Mouse (Mus musculus) CD4-positive, CD25-positive, alpha-beta regulatory T cell, adult 2 months (primary cell): Measurements from ENCODE around the gene Sstr3.

ENCODE experiments used
- DNase-seq: peaks from one replicate; pipeline ENCODE4 v3.0.0-alpha.2; 2012; ENCODE audit warnings: low read depth, low spot score

The Sstr3 gene

GRCm38 (mm10) chr15:78559141-78559979 lies 14.9 kb upstream of the Sstr3 start:
- DNase-seq = peak; percentile 78

- peak; percentile 58 for DNase-seq
Measured at GRCm38 (mm10) chr15:78557693-78558535, 13.4 kb upstream of the Sstr3 start.

DNA sequence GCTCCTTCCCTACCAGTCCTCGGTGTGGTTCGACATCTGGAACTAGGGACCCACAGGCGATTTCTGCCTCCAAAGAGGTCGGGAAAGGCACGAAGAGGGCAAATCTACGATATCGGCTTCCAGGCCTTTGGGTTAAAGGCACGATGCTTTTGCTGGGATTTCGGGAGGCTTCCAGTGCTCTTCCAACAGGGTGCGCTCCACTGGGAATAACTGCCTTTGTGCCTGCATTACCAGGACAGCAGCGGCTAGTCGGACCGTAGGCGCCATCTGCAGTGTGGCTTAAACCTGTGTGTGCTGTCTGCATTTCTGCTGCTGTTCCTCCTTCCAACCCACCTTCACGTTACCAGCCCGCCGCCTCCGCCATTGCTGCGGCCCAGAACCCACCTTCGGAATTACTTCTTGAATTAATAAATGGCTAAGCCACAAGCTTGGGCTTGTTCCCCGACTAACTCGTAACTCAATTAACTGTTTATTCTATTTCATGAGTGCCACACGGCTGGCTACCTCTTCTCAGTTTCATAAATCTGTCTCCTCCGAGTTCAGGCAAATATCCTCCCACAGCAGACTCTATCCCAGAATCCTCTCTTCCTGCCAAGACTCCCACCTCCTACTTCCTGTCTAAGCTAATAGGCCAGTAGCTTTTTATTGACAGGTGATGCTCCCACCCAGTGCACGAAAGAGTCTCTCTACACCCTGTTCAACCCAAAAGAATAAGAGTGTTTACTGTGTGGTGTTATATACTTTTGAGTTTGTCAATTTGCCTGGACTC lies 10.2 kb upstream of the Sstr3 start:
- DNase-seq = no peak

- DNase-seq = no peak
Measured at GRCm38 (mm10) chr15:78549189-78549734, 4.8 kb upstream of the Sstr3 start.

DNA sequence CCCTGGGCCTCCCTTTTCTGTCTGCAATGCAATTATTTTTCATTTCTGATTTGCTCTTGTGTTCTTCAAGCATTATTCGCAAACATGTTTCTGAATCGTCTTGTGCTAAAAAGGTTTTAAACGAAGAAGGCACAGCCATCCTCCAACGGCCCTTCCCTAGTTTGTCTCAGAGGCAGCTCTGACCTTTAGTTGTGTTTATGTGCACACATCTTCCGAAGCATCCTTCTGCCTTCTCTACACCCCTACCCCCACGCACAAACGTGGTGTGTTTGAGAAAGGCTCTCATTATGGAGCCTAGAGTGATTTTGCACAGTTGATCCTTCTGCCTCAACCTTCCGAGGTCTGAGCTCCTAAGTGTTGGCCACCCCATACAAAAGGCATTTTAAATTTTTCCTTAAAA lies 4.2 kb upstream of the Sstr3 start:
- DNase-seq = no peak

DNA sequence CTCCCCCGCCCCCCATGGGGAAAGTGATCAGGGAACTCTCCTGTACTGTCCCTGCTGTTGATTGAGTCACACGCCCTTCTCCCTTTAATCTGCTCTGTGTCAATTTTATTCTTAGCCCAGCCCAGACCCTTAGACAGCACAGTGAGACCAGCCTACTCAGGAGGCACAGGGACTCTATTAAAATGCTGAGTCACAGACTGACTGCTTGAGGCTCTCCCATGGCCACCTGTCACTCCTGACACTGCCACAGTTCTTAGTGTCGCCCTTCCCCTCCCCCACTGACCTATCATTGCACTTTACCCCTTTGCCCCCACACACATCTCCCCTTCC lies 3.8 kb upstream of the Sstr3 start:
- DNase-seq = no peak

- peak; percentile 84 for DNase-seq
Measured at GRCm38 (mm10) chr15:78547415-78548335, 3.2 kb upstream of the Sstr3 start.

DNA sequence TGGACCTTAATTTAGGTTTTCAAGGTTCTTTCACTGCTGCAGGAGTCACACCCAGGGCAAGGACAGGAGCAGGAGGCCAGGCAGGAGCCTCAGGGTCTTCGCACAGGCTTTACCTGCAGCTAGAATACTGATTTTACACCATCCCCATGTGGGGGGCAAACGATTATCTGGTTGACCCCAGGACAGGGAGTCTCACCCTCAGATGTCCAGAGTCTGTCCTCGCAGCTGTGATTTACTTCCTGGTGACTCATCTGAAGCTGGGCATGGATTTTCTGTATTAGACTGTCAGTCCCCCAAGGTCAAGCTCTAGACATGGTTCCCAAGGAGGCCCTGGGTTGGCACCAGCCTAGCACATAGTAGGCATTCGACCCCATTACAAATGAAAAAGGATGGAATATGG lies 1.6 kb upstream of the Sstr3 start:
- no peak for DNase-seq

DNA sequence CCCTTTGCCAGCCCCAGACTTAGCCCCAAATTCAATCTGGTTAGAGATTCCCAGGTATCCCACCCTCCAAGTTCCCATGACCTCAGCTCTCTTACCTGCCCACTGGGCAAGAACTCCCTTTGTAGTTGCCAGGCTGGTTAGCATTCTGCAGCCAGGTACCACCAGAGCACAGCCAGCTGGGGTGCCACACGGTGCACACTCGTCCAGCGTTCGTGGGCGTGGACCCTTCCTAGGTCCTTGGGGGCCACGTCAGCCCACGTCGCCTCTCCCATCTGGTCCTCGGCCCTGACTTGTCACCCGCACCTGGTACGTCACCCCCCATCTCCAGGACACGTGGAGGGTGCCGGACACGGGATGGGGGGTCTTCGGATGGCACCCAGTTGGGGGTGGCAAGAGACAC lies 444 bp downstream of the Sstr3 start:
- no peak for DNase-seq

DNA sequence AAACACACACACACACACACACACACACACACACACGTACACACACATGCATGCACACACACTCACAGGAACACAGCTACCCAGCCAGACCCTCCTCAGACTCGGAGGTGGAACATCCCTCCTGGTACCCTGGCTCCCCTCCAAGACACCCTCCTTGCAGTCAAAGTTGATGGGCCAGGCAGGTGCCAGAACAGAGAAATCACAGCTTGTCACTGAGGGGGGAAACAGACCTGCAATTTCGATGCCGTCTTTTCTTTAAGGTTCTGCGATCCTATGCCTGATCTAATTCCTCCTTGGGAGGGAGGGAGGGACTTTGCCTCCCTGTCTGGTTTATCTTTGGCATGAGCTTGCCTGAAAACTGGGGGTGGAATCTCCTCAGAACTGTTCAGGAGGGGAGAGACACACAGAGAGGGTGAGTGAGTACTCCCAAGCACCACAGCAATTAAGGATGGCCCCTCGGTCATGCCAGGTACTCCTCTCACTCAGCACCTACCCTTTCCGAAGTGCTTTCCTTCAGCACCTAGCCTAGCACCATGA lies 1.6 kb downstream of the Sstr3 start:
- no peak for DNase-seq

DNA sequence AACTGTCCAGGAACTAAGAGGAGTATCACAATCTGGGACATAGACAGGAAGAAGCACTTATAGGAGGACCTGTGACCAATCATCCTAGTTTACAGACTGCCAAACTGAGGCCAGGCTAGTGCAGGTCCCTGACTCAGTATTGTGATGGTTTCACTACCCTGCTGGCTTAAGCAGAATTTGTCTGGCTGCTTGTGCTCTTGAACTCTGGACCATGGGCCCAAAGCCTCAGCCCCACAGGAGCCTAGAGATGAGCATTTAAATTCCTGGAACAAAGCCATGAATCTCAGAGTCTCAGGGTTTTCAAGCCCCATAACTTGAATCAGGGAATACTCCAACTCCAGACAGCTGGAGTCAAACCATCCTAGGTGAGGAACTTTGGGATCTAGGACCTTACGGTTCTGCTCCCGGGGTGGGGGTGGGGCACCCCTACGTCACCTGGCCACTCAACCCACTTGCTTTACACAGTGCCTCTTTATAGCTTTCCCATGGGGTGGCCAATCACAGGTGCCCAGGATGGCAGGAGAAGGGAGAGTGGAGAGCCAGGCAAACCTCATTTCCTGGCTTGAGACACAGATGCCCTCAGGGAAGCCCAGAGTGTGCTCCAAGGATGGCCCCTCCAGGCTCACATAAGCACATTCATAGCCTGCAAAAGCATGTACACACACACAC lies 2.3 kb downstream of the Sstr3 start:
- DNase-seq = no peak

- DNase-seq = no peak
Measured at GRCm38 (mm10) chr15:78541606-78542005, 2.9 kb downstream of the Sstr3 start.

GRCm38 (mm10) chr15:78541036-78541435 lies 3.4 kb downstream of the Sstr3 start:
- no peak for DNase-seq

DNA sequence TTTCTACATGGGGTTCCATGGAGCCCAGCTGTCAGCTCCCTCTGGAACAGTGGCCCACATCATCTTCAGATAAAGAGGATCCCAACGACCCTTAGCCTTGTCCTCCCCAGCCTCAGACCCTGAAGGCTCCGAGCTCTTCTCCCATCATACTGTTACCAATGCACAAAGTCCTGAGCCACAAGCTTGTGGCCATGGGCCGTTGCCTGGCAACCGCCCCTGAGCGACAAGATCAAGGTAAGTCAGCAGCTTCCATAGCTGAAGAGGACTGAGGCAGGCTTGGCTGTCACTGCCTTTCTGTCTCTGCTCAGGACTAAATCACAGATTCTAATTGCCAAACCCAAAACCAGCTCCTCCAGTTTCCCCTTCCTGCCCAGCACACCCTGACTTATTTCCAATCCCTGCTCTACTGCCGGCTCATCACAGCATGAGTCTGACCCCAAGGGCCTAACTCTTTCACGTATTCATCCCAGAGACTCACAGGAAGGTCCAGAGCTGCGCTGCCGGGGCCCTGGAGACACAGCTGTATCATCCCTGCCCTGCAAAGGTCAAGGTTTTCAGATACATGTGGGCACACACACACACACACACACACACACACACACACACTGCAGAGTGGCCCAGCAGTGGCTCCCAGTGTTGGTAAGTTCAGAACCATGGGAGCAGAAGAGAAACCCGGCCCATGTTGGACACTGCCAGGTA lies 8.6 kb downstream of the Sstr3 start:
- no peak for DNase-seq

DNA sequence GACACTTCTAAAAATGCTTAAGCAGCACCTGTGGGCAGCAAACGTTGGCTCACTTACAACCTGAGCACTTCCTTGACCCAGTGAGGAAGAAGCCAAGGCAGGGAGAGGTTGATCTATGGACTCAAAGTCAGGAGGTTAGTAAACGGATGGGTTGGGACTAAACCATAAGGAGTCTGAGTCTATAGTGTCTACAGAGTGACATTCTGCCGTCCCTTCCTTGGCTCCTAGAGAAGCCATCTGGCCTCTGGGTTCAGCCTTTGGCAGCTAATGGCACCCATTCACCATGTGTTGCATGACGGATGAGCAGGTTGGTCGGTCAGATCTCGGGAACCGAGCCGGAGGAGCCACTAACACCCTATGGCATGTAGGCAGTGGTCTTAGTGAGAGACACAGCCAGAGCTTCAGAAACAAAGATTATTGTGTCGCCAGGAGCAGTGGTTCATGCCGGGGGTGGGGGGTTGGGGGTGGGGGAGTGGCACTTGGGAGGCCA lies 11.1 kb downstream of the Sstr3 start:
- no peak for DNase-seq

DNA sequence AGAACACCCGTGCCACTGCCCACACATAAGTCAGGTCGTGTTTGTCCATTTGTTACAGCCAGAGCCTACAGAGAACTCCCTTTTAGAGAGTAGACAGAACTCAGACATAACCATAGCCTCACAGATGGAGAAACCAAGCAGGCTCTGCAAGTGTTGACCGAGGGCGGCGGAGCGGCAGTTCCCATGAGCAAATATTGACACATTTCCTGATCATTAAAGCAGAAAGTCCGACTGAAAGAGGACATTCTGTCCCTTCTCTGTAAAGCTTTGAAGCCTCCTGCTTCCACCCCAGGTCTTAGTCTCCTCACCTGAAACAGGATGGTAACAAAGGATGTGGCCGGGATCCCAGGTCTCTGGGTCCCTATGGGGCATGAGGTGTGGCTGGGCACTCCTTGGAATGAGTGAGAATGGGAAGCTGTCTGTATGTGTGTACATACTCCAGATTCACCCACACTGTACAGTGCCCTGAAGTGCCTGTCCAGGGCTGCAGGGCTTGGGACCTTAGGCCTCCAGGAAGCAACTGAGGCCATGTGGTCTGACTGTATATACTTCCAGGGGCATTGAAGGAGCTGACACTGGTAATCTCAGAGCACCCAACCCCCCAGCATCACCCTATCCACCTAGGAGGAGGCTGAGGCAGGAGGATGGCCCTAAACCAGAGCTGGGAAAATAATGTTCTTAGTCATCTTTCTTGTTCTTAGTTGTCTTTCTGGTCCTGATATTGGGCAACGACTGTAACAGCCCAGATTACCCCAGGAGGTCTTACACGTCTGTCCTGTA lies 11.7 kb downstream of the Sstr3 start:
- DNase-seq = no peak

GRCm38 (mm10) chr15:78531901-78532469 lies 12.5 kb downstream of the Sstr3 start:
- DNase-seq = peak; percentile 99

DNA sequence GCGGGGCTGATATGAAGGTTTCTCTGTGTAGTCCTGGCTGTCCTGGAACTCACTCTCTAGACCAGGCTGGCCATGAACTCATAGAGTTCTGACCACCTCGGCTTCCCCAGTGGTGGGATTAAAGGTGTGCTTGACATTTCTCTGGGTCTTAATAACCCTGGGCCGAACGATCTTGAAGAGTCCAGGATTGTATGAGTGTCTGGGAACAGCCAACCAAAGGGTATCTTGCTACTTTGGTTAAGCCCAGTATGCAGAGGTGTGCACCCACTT lies 13.1 kb downstream of the Sstr3 start:
- DNase-seq = no peak
